Comparison of ENCODE assay signal across 20 mouse cellular contexts in the genomic region with DNA sequence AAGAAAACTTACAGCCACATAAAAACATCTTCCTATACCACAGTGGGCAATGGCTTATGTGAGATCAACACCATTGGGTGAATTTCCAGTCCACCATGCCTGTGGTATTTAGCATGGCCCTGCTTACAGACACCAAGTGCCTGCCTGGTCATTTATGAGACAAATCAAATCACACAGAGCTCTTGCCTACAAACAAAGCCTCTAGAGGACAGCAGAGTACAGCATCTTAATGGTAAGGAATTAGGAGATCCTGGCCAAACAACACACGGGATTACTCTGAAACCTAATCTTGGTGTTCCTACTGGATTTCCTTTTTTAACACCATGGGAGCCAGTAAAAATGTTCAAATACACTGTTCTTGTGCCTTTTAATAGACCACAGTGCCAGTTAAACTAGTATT. TPM values are rescaled to one million over a fixed set of nuclear protein-coding genes. Genes with fewer than 3 reads are reported as not detected.
DNase-seq lines count a peak whose midpoint lies in the region; ATAC-seq and TF ChIP-seq lines count a peak whose summit lies in the region.
"Had no signal": no experiment of that assay in that cellular context is flagged by ENCODE, and none has a peak within 500 bp of the region (broad histone marks: within the 10 kb centered on the region; RNA-seq: fewer than 3 reads in every experiment).

No protein-coding gene starts in this region.

- no peak for TF ChIP-seq EP300 in lung, postnatal 0 days (IDR thresholded peaks at IDR 0.05)

- ATAC-seq in forebrain, postnatal 0 days = no peak
- ATAC-seq in kidney, postnatal 0 days (replicated peaks; ENCODE audit: low FRiP score, low read depth) = no peak
- no peak for ATAC-seq in kidney, embryonic 16.5 days (ENCODE audit: low FRiP score, low TSS enrichment)
- ATAC-seq in lung, postnatal 0 days = no peak
- ATAC-seq: CD4-positive, CD25-positive, alpha-beta regulatory T cell, adult 4 months; forebrain, embryonic 14.5 days had no signal

- H3K4me2 ChIP-seq in forebrain, postnatal 0 days (ENCODE audit: low read depth) = no peak overlapping the region
- no peak overlapping the region for H3K4me2 ChIP-seq in kidney, postnatal 0 days (ENCODE audit: low read length)
- no peak overlapping the region for H3K4me2 ChIP-seq in kidney, embryonic 16.5 days (replicated peaks; ENCODE audit: low read depth, low read length)
- no peak overlapping the region for H3K4me2 ChIP-seq in lung, postnatal 0 days (replicated peaks; ENCODE audit: low read depth, low read length)
- H3K4me2 ChIP-seq: heart, embryonic 15.5 days; hindbrain, embryonic 14.5 days had no signal

- 89% methylated on average over 1 of the region's 1 CpGs for WGBS in forebrain, postnatal 0 days
- WGBS in forebrain, embryonic 10.5 days = 84% methylated on average over 1 of the region's 1 CpGs
- WGBS in kidney, postnatal 0 days = 38% methylated on average over 1 of the region's 1 CpGs
- WGBS in kidney, embryonic 16.5 days = 59% methylated on average over 1 of the region's 1 CpGs
- 61% methylated on average over 1 of the region's 1 CpGs for WGBS in lung, postnatal 0 days

- peaks cover 57% of the 10 kb centered on the region for H3K36me3 ChIP-seq in forebrain, postnatal 0 days (ENCODE audit: insufficient read depth)
- peaks cover 73% of the 10 kb centered on the region for H3K36me3 ChIP-seq in forebrain, embryonic 10.5 days (replicated peaks)
- peaks cover 57% of the 10 kb centered on the region for H3K36me3 ChIP-seq in kidney, postnatal 0 days (ENCODE audit: insufficient read depth, low read length)
- H3K36me3 ChIP-seq in kidney, embryonic 16.5 days (ENCODE audit: insufficient read depth, low read length) = peaks cover 67% of the 10 kb centered on the region
- peaks cover 60% of the 10 kb centered on the region for H3K36me3 ChIP-seq in lung, postnatal 0 days (ENCODE audit: insufficient read depth, low read length)

- no peaks in the 10 kb centered on the region for H3K27me3 ChIP-seq in forebrain, postnatal 0 days (ENCODE audit: insufficient read depth, low read length)
- no peaks in the 10 kb centered on the region for H3K27me3 ChIP-seq in forebrain, embryonic 10.5 days (ENCODE audit: poor library complexity, severe bottlenecking)
- no peaks in the 10 kb centered on the region for H3K27me3 ChIP-seq in kidney, postnatal 0 days (ENCODE audit: insufficient read depth, low read length)
- no peaks in the 10 kb centered on the region for H3K27me3 ChIP-seq in kidney, embryonic 16.5 days (ENCODE audit: insufficient read depth, low read length)
- H3K27me3 ChIP-seq in lung, postnatal 0 days (replicated peaks; ENCODE audit: insufficient read depth, low read length) = no peaks in the 10 kb centered on the region
- H3K27me3 ChIP-seq: heart, embryonic 15.5 days had no signal

- no peaks in the 10 kb centered on the region for H3K4me1 ChIP-seq in forebrain, postnatal 0 days (ENCODE audit: insufficient read depth)
- no peaks in the 10 kb centered on the region for H3K4me1 ChIP-seq in forebrain, embryonic 10.5 days
- H3K4me1 ChIP-seq in kidney, postnatal 0 days (replicated peaks; ENCODE audit: insufficient read depth, low read length) = no peaks in the 10 kb centered on the region
- H3K4me1 ChIP-seq in kidney, embryonic 16.5 days (ENCODE audit: insufficient read depth, low read length) = no peaks in the 10 kb centered on the region
- H3K4me1 ChIP-seq in lung, postnatal 0 days (ENCODE audit: insufficient read depth, low read depth, low read length) = no peaks in the 10 kb centered on the region
- H3K4me1 ChIP-seq: embryonic facial prominence, embryonic 10.5 days had no signal

- no peak overlapping the region for H3K27ac ChIP-seq in forebrain, postnatal 0 days (ENCODE audit: low read depth, low read length)
- no peak overlapping the region for H3K27ac ChIP-seq in forebrain, embryonic 10.5 days
- no peak overlapping the region for H3K27ac ChIP-seq in kidney, postnatal 0 days
- H3K27ac ChIP-seq in kidney, embryonic 16.5 days (ENCODE audit: low read length) = no peak overlapping the region
- H3K27ac ChIP-seq in lung, postnatal 0 days (ENCODE audit: low read length) = no peak overlapping the region
- H3K27ac ChIP-seq: embryonic facial prominence, embryonic 10.5 days; heart, embryonic 10.5 days; heart, embryonic 15.5 days; hindbrain, embryonic 14.5 days had no signal

- TF ChIP-seq CTCF in forebrain, postnatal 0 days (IDR thresholded peaks at IDR 0.05; ENCODE audit: low read depth) = peak; percentile 7; the same call in 1 of the 2 replicates
- TF ChIP-seq CTCF in kidney, postnatal 0 days (IDR thresholded peaks at IDR 0.05; ENCODE audit: low read depth) = peak; percentile 26; the same call in 1 of the 2 replicates
- peak; percentile 20; the same call in 1 of the 2 replicates for TF ChIP-seq CTCF in lung, postnatal 0 days (IDR thresholded peaks at IDR 0.05)

- no peak overlapping the region for H3K9ac ChIP-seq in forebrain, postnatal 0 days
- no peak overlapping the region for H3K9ac ChIP-seq in kidney, postnatal 0 days (ENCODE audit: low read depth, low read length)
- no peak overlapping the region for H3K9ac ChIP-seq in kidney, embryonic 16.5 days (replicated peaks; ENCODE audit: low read length)
- H3K9ac ChIP-seq in lung, postnatal 0 days (replicated peaks; ENCODE audit: low read depth) = no peak overlapping the region
- H3K9ac ChIP-seq: heart, embryonic 15.5 days; hindbrain, embryonic 14.5 days had no signal

- no peak overlapping the region for H3K4me3 ChIP-seq in forebrain, postnatal 0 days (ENCODE audit: low read depth, low read length)
- H3K4me3 ChIP-seq in forebrain, embryonic 10.5 days = no peak overlapping the region
- no peak overlapping the region for H3K4me3 ChIP-seq in kidney, postnatal 0 days (replicated peaks; ENCODE audit: low read depth, low read length)
- H3K4me3 ChIP-seq in kidney, embryonic 16.5 days (ENCODE audit: low read length) = no peak overlapping the region
- no peak overlapping the region for H3K4me3 ChIP-seq in lung, postnatal 0 days (ENCODE audit: low read depth, low read length)
- H3K4me3 ChIP-seq: embryonic facial prominence, embryonic 10.5 days; heart, embryonic 10.5 days; heart, embryonic 15.5 days had no signal

- no peaks in the 10 kb centered on the region for H3K9me3 ChIP-seq in forebrain, postnatal 0 days (ENCODE audit: low read length)
- H3K9me3 ChIP-seq in forebrain, embryonic 10.5 days = no peaks in the 10 kb centered on the region
- H3K9me3 ChIP-seq in kidney, postnatal 0 days (replicated peaks; ENCODE audit: low read length) = no peaks in the 10 kb centered on the region
- H3K9me3 ChIP-seq in kidney, embryonic 16.5 days (ENCODE audit: low read length) = no peaks in the 10 kb centered on the region
- no peaks in the 10 kb centered on the region for H3K9me3 ChIP-seq in lung, postnatal 0 days (ENCODE audit: low read length)
- H3K9me3 ChIP-seq: embryonic facial prominence, embryonic 10.5 days; G1E; heart, embryonic 10.5 days; heart, embryonic 15.5 days had no signal

- DNase-seq in forebrain, postnatal 0 days = no peak
- DNase-seq in forebrain, embryonic 10.5 days (ENCODE audit: extremely low spot score, low spot score) = no peak
- no peak for DNase-seq in kidney, postnatal 0 days (ENCODE audit: low spot score)
- no peak for DNase-seq in lung, postnatal 0 days (ENCODE audit: low spot score)
- DNase-seq in lung, adult 18-20 months = no peak
- no peak for DNase-seq in adrenal gland, postnatal 14 days
- DNase-seq: adrenal gland, postnatal 25 days; B cell, adult 2 months; cerebellum, adult 2 months; gastrocnemius, postnatal 36 days; heart, adult 11 months; heart, postnatal 14 days had no signal

RNA-seq across cellular contexts. Expression of gene Ncbp1, which starts 23.1 kb away (rescaled TPM):
- total RNA-seq in forebrain, postnatal 0 days (2014; rRNA removed) = 48.9 and 56.1 TPM in 2 replicates
- polyA plus RNA-seq in forebrain, postnatal 0 days (2015; fragmentation: Nextera tagmentation; extraction: Ambion mirVana) = 58.7 and 58.9 TPM in 2 replicates
- 139 and 141 TPM in 2 replicates for polyA plus RNA-seq in forebrain, embryonic 10.5 days (2016; fragmentation: Nextera tagmentation; extraction: Ambion mirVana)
- polyA plus RNA-seq in kidney, postnatal 0 days (2015; fragmentation: Nextera tagmentation; extraction: Ambion mirVana) = 48.2 and 53.9 TPM in 2 replicates
- polyA plus RNA-seq in kidney, embryonic 16.5 days (2015; fragmentation: Nextera tagmentation; extraction: Ambion mirVana) = 90.6 and 90.9 TPM in 2 replicates
- 21.9 and 23.8 TPM in 2 replicates for polyA plus RNA-seq in lung, postnatal 0 days (2015; fragmentation: Nextera tagmentation; extraction: Ambion mirVana)
- 47.5 and 50.8 TPM in 2 replicates for total RNA-seq in adrenal gland, postnatal 14 days (2021)

RNA-seq across cellular contexts. Expression of gene Tstd2, which starts 23.2 kb away (rescaled TPM):
- 27.4 and 31.4 TPM in 2 replicates for total RNA-seq in forebrain, postnatal 0 days (2014; rRNA removed)
- 12.3 and 19.3 TPM in 2 replicates for polyA plus RNA-seq in forebrain, postnatal 0 days (2015; fragmentation: Nextera tagmentation; extraction: Ambion mirVana)
- polyA plus RNA-seq in forebrain, embryonic 10.5 days (2016; fragmentation: Nextera tagmentation; extraction: Ambion mirVana) = 66.9 and 67.4 TPM in 2 replicates
- polyA plus RNA-seq in kidney, postnatal 0 days (2015; fragmentation: Nextera tagmentation; extraction: Ambion mirVana) = 23.5 and 25.7 TPM in 2 replicates
- polyA plus RNA-seq in kidney, embryonic 16.5 days (2015; fragmentation: Nextera tagmentation; extraction: Ambion mirVana) = 39.1 and 54.4 TPM in 2 replicates
- polyA plus RNA-seq in lung, postnatal 0 days (2015; fragmentation: Nextera tagmentation; extraction: Ambion mirVana) = 16.8 and 19.3 TPM in 2 replicates
- 27.5 and 28.3 TPM in 2 replicates for total RNA-seq in adrenal gland, postnatal 14 days (2021)
